Mouse (Mus musculus) E14TG2a.4 (cell line): ENCODE measurements around the gene Slc9a9.

Experiments
- H3K27me3 ChIP-seq: 2 replicates; pipeline ENCODE4 v1.6.1; 2014; ENCODE audit warnings: low read length, control low read depth; ENCODE audit not compliant: insufficient read depth
- H3K36me3 ChIP-seq: 2 replicates; pipeline ENCODE4 v1.6.1; 2014; ENCODE audit warnings: low read length, control low read depth; ENCODE audit not compliant: insufficient read depth
- H3K4me1 ChIP-seq: replicated peaks from 2 replicates; pipeline ENCODE4 v1.6.1; 2014; ENCODE audit warnings: low read depth, low read length, control low read depth
- H3K4me3 ChIP-seq: replicated peaks from 2 replicates; pipeline ENCODE4 v1.5.1; 2014; ENCODE audit warnings: mild to moderate bottlenecking, low read length
- H3K9me3 ChIP-seq: 2 replicates; pipeline ENCODE4 v1.6.1; 2014; ENCODE audit warnings: low read length, control low read depth
- CTCF ChIP-seq: conservative IDR thresholded peaks from 2 replicates; pipeline ENCODE4 v1.5.1; 2014; ENCODE audit warnings: low read length
- NANOG ChIP-seq: IDR thresholded peaks from 2 replicates; pipeline ENCODE4 v1.6.1; 2014; ENCODE audit warnings: borderline replicate concordance, low read length, mixed read lengths
- POU5F1 ChIP-seq: IDR thresholded peaks from 2 replicates; pipeline ENCODE4 v1.6.1; 2014; ENCODE audit warnings: low read length, borderline replicate concordance

Gene Slc9a9

GRCm38 (mm10) chr9:95078626-95079025 is 408.9 kb downstream of the Slc9a9 start:
- Histone ChIP-seq H3K4me1 (peaks cover 8% of the 10 kb centered on the region), H3K4me3 (no peak overlapping the region), H3K27me3 (peaks cover 11% of the 10 kb centered on the region), H3K9me3 (no peaks in the 10 kb centered on the region), H3K36me3 (no peaks in the 10 kb centered on the region)
- TF ChIP-seq CTCF (no peak), POU5F1 (no peak), NANOG (no peak)

GRCm38 (mm10) chr9:95079951-95080350 is 410.2 kb downstream of the Slc9a9 start:
- Histone ChIP-seq H3K36me3 (no peaks in the 10 kb centered on the region), H3K27me3 (peaks cover 11% of the 10 kb centered on the region), H3K4me1 (peaks cover 5% of the 10 kb centered on the region), H3K9me3 (no peaks in the 10 kb centered on the region), H3K4me3 (no peak overlapping the region)
- no peak for TF ChIP-seq NANOG

- Histone ChIP-seq H3K36me3 (no peaks in the 10 kb centered on the region), H3K4me1 (peaks cover 14% of the 10 kb centered on the region), H3K9me3 (no peaks in the 10 kb centered on the region), H3K4me3 (no peak overlapping the region), H3K27me3 (peaks cover 5% of the 10 kb centered on the region; the same call in 1 of the 2 replicates)
- TF ChIP-seq POU5F1: no peak
- TF ChIP-seq NANOG: no peak
- TF ChIP-seq CTCF: no peak
These were observed 416.6 kb downstream of the Slc9a9 start for GRCm38 (mm10) chr9:95086109-95086821.

- no peaks in the 10 kb centered on the region for H3K27me3 ChIP-seq
- H3K4me1 ChIP-seq: peaks cover 14% of the 10 kb centered on the region
- no peaks in the 10 kb centered on the region for H3K9me3 ChIP-seq
- TF ChIP-seq POU5F1 (no peak), NANOG (no peak), CTCF (no peak)
- H3K36me3 ChIP-seq: no peaks in the 10 kb centered on the region
- no peak overlapping the region for H3K4me3 ChIP-seq
These were observed 418.5 kb downstream of the Slc9a9 start for GRCm38 (mm10) chr9:95088221-95088620.

GRCm38 (mm10) chr9:95089050-95089449 is 419.3 kb downstream of the Slc9a9 start:
- TF ChIP-seq POU5F1: no peak
- no peak for TF ChIP-seq CTCF
- no peak for TF ChIP-seq NANOG
- Histone ChIP-seq H3K4me1 (peaks cover 14% of the 10 kb centered on the region), H3K9me3 (no peaks in the 10 kb centered on the region), H3K36me3 (no peaks in the 10 kb centered on the region), H3K4me3 (no peak overlapping the region), H3K27me3 (no peaks in the 10 kb centered on the region)

- H3K9me3 ChIP-seq: no peaks in the 10 kb centered on the region
- no peaks in the 10 kb centered on the region for H3K36me3 ChIP-seq
- H3K4me1 ChIP-seq: no peaks in the 10 kb centered on the region
- no peaks in the 10 kb centered on the region for H3K27me3 ChIP-seq
- no peak overlapping the region for H3K4me3 ChIP-seq
- TF ChIP-seq CTCF (no peak), NANOG (no peak), POU5F1 (no peak)
These were observed 426.8 kb downstream of the Slc9a9 start for GRCm38 (mm10) chr9:95096486-95096885.

- Histone ChIP-seq H3K36me3 (no peaks in the 10 kb centered on the region), H3K4me3 (no peak overlapping the region)
These were observed 436.1 kb downstream of the Slc9a9 start for GRCm38 (mm10) chr9:95105768-95106167.

GRCm38 (mm10) chr9:95109799-95110198 is 440.1 kb downstream of the Slc9a9 start:
- H3K4me3 ChIP-seq: no peak overlapping the region
- no peaks in the 10 kb centered on the region for H3K4me1 ChIP-seq
- no peaks in the 10 kb centered on the region for H3K36me3 ChIP-seq
- no peaks in the 10 kb centered on the region for H3K27me3 ChIP-seq
- TF ChIP-seq POU5F1: no peak
- no peak for TF ChIP-seq NANOG
- TF ChIP-seq CTCF: no peak
- H3K9me3 ChIP-seq: no peaks in the 10 kb centered on the region

More at GRCm38 (mm10) chr9:95105768-95106167, 436.1 kb downstream of the Slc9a9 start:
- Histone ChIP-seq H3K27me3 (no peaks in the 10 kb centered on the region), H3K4me1 (no peaks in the 10 kb centered on the region), H3K9me3 (no peaks in the 10 kb centered on the region)
- TF ChIP-seq POU5F1: no peak
- no peak for TF ChIP-seq CTCF
- TF ChIP-seq NANOG: no peak

- Histone ChIP-seq H3K36me3 (no peaks in the 10 kb centered on the region), H3K27me3 (no peaks in the 10 kb centered on the region), H3K4me3 (no peak overlapping the region), H3K4me1 (no peaks in the 10 kb centered on the region), H3K9me3 (no peaks in the 10 kb centered on the region)
- TF ChIP-seq NANOG: no peak
- no peak for TF ChIP-seq CTCF
- TF ChIP-seq POU5F1: no peak
These were observed 441.1 kb downstream of the Slc9a9 start for GRCm38 (mm10) chr9:95110768-95111167.
